Mouse (Mus musculus) spleen, adult 10 weeks (tissue): ENCODE results near the gene H2-DMb1. TPM values are rescaled to one million over a fixed set of nuclear protein-coding genes. Genes with fewer than 3 reads are reported as not detected.

Experiments
- polyA plus RNA-seq: library from polyadenylated mRNA; stranded (reverse); fragments of 350-450 nt; fragmentation: Illumina TruSeq; extraction: RNeasy Lipid Tissue Mini Kit (QIAGEN cat#74804); gene quantifications from one replicate; pipeline ENCODE4 v1.2.3, GENCODE M21; 2015; ENCODE audit warnings: low replicate concordance; ENCODE audit not compliant: insufficient read depth

The H2-DMb1 gene
- polyA plus RNA-seq = 222 TPM

DNA sequence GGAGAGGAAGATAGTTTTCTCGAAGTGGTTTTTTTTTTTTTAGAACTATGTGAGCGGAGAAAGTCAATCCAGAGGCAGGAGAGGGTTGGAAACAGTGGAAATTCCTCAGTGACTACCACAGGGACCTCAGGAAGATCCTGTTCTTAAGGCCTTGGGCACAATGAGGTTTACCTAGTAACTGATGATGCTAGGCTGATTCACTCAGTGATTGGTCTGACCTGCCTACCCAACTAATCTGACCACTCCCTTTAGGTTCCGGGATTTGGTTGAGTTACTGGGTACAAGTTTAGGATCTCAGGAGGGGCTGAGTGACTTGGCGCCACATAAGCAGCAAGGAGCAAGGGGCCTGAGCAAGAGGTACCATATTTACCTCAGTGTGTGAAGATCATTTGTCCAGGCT, at the start of gene H2-DMb1:
TSS of gene H2-DMb1 (plus strand) at position 150 of the 400 bp plus-strand sequence.

DNA sequence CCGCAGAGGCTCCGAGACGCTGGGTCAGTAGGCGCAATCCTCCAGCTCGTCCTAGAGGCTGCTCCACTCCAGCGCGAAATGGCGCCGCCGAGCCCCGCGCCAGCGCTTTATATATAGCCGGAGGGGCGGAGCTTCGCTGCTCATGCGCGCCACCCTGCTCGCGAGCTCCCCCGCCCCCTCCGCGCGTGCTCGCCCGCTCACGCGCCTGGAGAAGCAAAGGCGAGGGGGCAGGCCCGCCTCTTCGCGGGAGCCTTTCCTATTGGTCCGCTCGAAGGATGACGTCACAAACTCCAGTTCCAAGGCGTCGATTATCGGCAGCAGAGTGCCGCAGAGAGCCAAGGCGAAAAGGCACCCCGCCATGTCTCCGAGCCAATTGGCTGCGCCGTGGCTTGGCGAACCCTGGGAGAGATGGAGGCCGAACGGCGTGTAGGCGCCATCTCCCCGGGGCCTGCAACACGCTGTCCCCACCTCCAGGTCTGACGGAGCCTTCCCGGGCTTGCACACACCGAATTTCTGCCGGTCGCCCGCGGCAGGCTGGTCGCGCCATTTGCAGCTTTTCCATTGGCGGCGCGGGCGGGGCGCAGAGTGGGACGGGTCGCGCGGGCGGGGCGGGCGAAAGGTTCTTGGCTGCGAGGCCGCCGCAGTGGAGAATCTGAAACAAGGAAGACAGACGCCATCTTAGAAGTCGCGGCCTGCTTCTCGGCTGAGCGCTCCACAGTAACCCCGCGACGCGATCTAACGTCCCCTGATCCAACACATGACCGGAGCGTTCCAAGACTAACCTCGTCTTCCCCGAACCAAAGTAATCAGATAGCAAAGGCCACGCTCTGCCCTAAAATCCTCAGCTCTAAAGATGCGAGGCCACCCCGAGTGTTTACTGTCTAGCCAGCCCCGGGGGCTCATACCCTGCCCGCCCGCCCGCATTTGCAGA, 33.4 kb upstream of the H2-DMb1 start, which contains the start of gene H2-DMa:
TSS of gene H2-DMa (plus strand) at position 293 of the 931 bp plus-strand sequence.

GRCm38 (mm10) chr17:34122188-34122984, 30.5 kb upstream of the H2-DMb1 start, which contains the start of gene Brd2:
Gene Brd2 (minus strand): TSS chr17:34122634.

GRCm38 (mm10) chr17:34143033-34143432, 9.8 kb upstream of the H2-DMb1 start, which contains the start of gene H2-DMb2:
Gene H2-DMb2 (plus strand): TSS chr17:34143307.

DNA sequence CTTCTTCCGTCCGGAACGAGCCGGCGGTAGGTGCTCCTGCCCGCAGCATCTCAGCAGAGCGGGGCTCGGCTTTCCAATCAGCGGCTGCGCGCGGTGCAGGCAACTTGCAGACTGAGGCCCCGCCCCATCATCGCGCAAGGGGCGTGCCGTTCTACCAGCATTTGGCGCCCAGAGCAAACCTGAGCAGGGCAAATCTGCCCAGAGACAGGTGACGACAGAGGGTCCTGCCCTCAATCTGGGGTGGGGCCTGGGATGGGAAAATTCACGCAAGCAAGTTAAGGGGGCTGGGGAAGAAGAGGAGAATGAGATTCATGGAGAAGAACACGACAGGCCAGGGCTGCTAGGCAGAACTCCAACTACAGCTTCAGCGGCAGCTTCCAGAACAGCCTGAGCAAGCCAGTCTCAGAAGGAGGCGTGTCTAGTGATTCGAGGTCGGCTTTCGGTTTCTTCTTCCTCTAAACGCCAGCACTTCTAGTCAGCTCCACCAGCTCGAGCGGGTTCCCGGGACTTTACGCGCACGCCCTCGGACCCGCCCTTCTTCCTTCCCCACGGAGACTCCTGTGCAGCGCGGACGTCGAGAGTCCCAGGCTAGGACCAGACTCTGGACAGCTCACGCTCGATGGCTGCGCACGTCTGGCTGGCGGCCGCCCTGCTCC, 34.5 kb downstream of the H2-DMb1 start, which contains the start of the genes Tap1 and Psmb9:
TSS of gene Tap1 (plus strand) at position 293 of the 656 bp plus-strand sequence.
TSS of gene Psmb9 (minus strand) at position 504 of the 656 bp plus-strand sequence.

DNA sequence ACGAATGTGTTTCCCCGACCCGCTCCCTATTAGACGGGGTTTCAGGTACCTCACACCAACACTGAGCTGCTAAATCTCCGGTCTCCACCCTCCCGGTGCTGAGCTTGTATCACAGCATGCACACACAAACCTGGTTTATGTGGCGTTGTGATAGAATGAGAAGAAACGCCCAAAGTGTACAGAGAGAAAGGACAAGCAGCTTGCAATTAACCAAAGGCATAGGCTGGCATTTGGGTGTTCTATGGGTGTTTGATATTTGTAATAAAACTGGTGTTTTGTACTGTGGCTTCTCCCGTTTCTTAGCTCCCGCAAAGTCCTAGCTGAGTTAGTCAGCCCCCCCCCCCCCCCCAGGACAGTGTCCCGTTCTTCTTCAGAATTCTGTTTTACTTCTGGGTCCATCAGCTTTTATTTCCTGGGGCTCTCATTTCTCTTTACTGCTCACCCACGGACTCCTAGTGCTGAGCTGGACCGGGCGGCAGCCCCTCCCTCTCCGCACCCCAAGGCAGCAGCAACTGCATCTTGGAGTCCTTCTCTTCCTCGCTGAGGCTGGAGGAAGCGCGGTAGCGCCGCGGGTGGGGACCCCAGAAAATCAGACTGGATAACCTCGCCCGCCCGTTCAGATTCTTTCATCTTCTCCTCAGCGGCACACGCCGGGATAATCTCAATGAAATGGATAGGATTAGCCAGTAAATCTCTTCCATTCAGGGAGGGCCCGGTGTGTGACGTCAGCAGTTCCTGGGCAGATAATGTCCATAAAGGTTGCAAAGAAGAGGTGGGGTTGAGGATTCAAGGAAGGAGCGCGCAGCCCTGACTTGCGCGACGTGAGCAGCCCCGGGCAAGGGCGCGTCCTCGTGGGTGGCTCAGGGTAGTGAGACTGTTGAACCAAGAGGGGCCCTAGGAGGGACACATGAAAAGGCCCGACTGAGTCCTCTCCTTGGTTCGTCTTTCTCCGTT, 44.3 kb downstream of the H2-DMb1 start, which contains the start of gene Psmb8:
TSS of gene Psmb8 (plus strand) at position 781 of the 954 bp plus-strand sequence.

DNA sequence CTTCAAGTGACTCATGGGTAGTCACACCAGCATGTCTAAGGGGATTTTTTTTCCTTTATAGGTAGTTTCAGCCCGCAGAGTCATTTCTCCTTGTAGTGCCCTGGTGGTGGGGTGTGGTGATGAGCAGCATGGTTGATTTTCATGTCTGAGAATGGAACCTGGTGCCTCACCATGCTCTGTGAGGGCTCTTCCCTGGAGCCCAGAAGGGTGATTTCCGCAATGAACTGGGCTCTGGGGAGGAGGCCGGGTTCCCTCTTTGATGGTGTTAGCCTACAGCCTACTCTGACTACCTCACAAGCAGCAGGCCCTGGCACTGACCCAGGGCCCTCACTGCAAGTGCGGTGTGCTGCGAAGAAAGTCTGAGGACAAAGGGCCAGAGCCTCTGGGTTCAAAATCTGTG, 50.6 kb downstream of the H2-DMb1 start, which contains the start of gene Tap2:
TSS of gene Tap2 (plus strand) at position 84 of the 400 bp plus-strand sequence.

Other genes starting within 250 kb of the H2-DMb1 start
- gene Platr17, start 247.9 kb upstream of the H2-DMb1 start, polyA plus RNA-seq = 1.5 TPM
- 39.7 TPM for gene Daxx, start 243.7 kb upstream of the H2-DMb1 start, polyA plus RNA-seq
- gene Tapbp, start 237.2 kb upstream of the H2-DMb1 start, polyA plus RNA-seq = 143 TPM
- 10.6 TPM for gene Zbtb22, start 237.2 kb upstream of the H2-DMb1 start, polyA plus RNA-seq
- 55.9 TPM for gene Rgl2, start 223.5 kb upstream of the H2-DMb1 start, polyA plus RNA-seq
- gene Pfdn6, start 212.7 kb upstream of the H2-DMb1 start, polyA plus RNA-seq = 50.2 TPM
- 6.0 TPM for gene Wdr46, start 212.4 kb upstream of the H2-DMb1 start, polyA plus RNA-seq
- 4.4 TPM for gene B3galt4, start 201.6 kb upstream of the H2-DMb1 start, polyA plus RNA-seq
- 28.2 TPM for gene Vps52, start 197.3 kb upstream of the H2-DMb1 start, polyA plus RNA-seq
- gene Rps18, start 197.1 kb upstream of the H2-DMb1 start, polyA plus RNA-seq = 1,734 TPM
- gene H2-K1, start 152.7 kb upstream of the H2-DMb1 start, polyA plus RNA-seq = 3,352 TPM
- 10.5 TPM for gene Ring1, start 128.4 kb upstream of the H2-DMb1 start, polyA plus RNA-seq
- gene H2-Ke6, start 125.0 kb upstream of the H2-DMb1 start, polyA plus RNA-seq = 137 TPM
- gene Slc39a7, start 121.4 kb upstream of the H2-DMb1 start, polyA plus RNA-seq = 38.7 TPM
- 24.2 TPM for gene Rxrb, start 121.3 kb upstream of the H2-DMb1 start, polyA plus RNA-seq
- gene Col11a2, start 113.6 kb upstream of the H2-DMb1 start, polyA plus RNA-seq = 0.94 TPM
- gene H2-Oa, start 60.7 kb upstream of the H2-DMb1 start, polyA plus RNA-seq = 69.0 TPM
- gene H2-DMa, start 33.5 kb upstream of the H2-DMb1 start, polyA plus RNA-seq = 162 TPM
- gene Brd2, start 30.4 kb upstream of the H2-DMb1 start, polyA plus RNA-seq = 245 TPM
- 497 TPM for gene H2-DMb2, start 9.8 kb upstream of the H2-DMb1 start, polyA plus RNA-seq
- gene Tap1, start 34.5 kb downstream of the H2-DMb1 start, polyA plus RNA-seq = 94.6 TPM
- 164 TPM for gene Psmb9, start 34.7 kb downstream of the H2-DMb1 start, polyA plus RNA-seq
- gene Psmb8, start 44.6 kb downstream of the H2-DMb1 start, polyA plus RNA-seq = 229 TPM
- 38.1 TPM for gene Tap2, start 50.5 kb downstream of the H2-DMb1 start, polyA plus RNA-seq
- gene H2-Ob, start 85.8 kb downstream of the H2-DMb1 start, polyA plus RNA-seq = 1,133 TPM
- 2,500 TPM for gene H2-Ab1, start 104.6 kb downstream of the H2-DMb1 start, polyA plus RNA-seq
- gene H2-Aa, start 134.8 kb downstream of the H2-DMb1 start, polyA plus RNA-seq = 4,264 TPM
- gene H2-Eb1, start 152.8 kb downstream of the H2-DMb1 start, polyA plus RNA-seq = 1,984 TPM
- 75.2 TPM for gene H2-Eb2, start 172.6 kb downstream of the H2-DMb1 start, polyA plus RNA-seq
- 6.9 TPM for gene Btnl2, start 201.8 kb downstream of the H2-DMb1 start, polyA plus RNA-seq
- 0.68 TPM for gene Btnl1, start 224.1 kb downstream of the H2-DMb1 start, polyA plus RNA-seq
- 14.9 TPM for gene BC051142, start 245.7 kb downstream of the H2-DMb1 start, polyA plus RNA-seq